8 mouse cellular contexts compared by ENCODE assay signal in genomic region chr10:120226871-120227661, GRCm38 (mm10). TPM values are rescaled to one million over a fixed set of nuclear protein-coding genes. Genes with fewer than 3 reads are reported as not detected.
DNase-seq lines count a peak whose midpoint lies in the region; ATAC-seq and TF ChIP-seq lines count a peak whose summit lies in the region.

TSS of gene Llph (plus strand) at chr10:120227070.

- DNase-seq in A20 (ENCODE audit: low read depth, low spot score): peak; percentile 87
- DNase-seq in embryonic facial prominence, embryonic 14.5 days (ENCODE audit: low spot score): peak; percentile 93
- peak; percentile 83 for DNase-seq in heart, adult 8-10 months (ENCODE audit: low spot score)
- DNase-seq in kidney, adult 9 months: peak; percentile 88
- peak; percentile 91 for DNase-seq in midbrain, postnatal 0 days (ENCODE audit: low spot score)
- DNase-seq in spleen, postnatal 10 days (ENCODE audit: low spot score in 2 of 2): peak; percentile 67 to 91

- H3K4me3 ChIP-seq in bone marrow, adult 2 months (replicated peaks; ENCODE audit: control insufficient read depth, low read depth, low read length): peak within 1 kb of the TSS; percentile 95
- H3K4me3 ChIP-seq in embryonic facial prominence, embryonic 14.5 days (ENCODE audit: low read depth, low read length): peak within 1 kb of the TSS; percentile 100
- H3K4me3 ChIP-seq in limb, embryonic 15.5 days: peak within 1 kb of the TSS; percentile 100
- H3K4me3 ChIP-seq in midbrain, postnatal 0 days (ENCODE audit: low read depth, low read length): peak within 1 kb of the TSS; percentile 93

- peaks cover 2% of the 10 kb centered on the region; the same call in 1 of the 2 replicates for H3K4me1 ChIP-seq in bone marrow, adult 2 months (ENCODE audit: control insufficient read depth, insufficient read depth, low read length)
- H3K4me1 ChIP-seq in embryonic facial prominence, embryonic 14.5 days (ENCODE audit: control insufficient read depth, insufficient read depth, low read length): 0 out of 2 replicates have a peak, but pooled peaks cover 7% of the 10 kb centered on the region
- H3K4me1 ChIP-seq in limb, embryonic 15.5 days: peaks cover 14% of the 10 kb centered on the region
- H3K4me1 ChIP-seq in midbrain, postnatal 0 days (ENCODE audit: insufficient read depth, low read length): no peaks in the 10 kb centered on the region

- H3K9ac ChIP-seq in embryonic facial prominence, embryonic 14.5 days (ENCODE audit: low read depth, low read length): peak within 1 kb of the TSS; percentile 82
- peak within 1 kb of the TSS; percentile 79 for H3K9ac ChIP-seq in limb, embryonic 15.5 days
- peak within 1 kb of the TSS; percentile 70 for H3K9ac ChIP-seq in midbrain, postnatal 0 days (replicated peaks; ENCODE audit: low read length, poor library complexity, severe bottlenecking)

- ATAC-seq in embryonic facial prominence, embryonic 14.5 days (ENCODE audit: low read depth): peak; percentile 95
- peak; percentile 82 for ATAC-seq in limb, embryonic 15.5 days (ENCODE audit: insufficient number of reproducible peaks, low FRiP score, low TSS enrichment, low read depth)
- ATAC-seq in midbrain, postnatal 0 days (ENCODE audit: low FRiP score): peak; percentile 95

- H3K27me3 ChIP-seq in embryonic facial prominence, embryonic 14.5 days (replicated peaks; ENCODE audit: control insufficient read depth, insufficient read depth, low read length): no peaks in the 10 kb centered on the region
- H3K27me3 ChIP-seq in limb, embryonic 15.5 days: no peaks in the 10 kb centered on the region
- no peaks in the 10 kb centered on the region for H3K27me3 ChIP-seq in midbrain, postnatal 0 days (ENCODE audit: insufficient read depth, low read length)

- under 1% methylated on average over 57 of the region's 57 CpGs for WGBS in bone marrow, adult 2 months
- under 1% methylated on average over 47 of the region's 57 CpGs for WGBS in embryonic facial prominence, embryonic 14.5 days
- WGBS in limb, embryonic 15.5 days: under 1% methylated on average over 57 of the region's 57 CpGs
- WGBS in midbrain, postnatal 0 days: under 1% methylated on average over 57 of the region's 57 CpGs

- peaks cover 27% of the 10 kb centered on the region for H3K36me3 ChIP-seq in embryonic facial prominence, embryonic 14.5 days (ENCODE audit: control insufficient read depth, insufficient read depth, low read length)
- H3K36me3 ChIP-seq in limb, embryonic 15.5 days: peaks cover 30% of the 10 kb centered on the region
- H3K36me3 ChIP-seq in midbrain, postnatal 0 days (ENCODE audit: insufficient read depth, low read length): peaks cover 10% of the 10 kb centered on the region; the same call in 1 of the 2 replicates

- H3K27ac ChIP-seq in bone marrow, adult 2 months (ENCODE audit: control insufficient read depth, insufficient read depth, low read depth, low read length, poor library complexity): peak within 1 kb of the TSS; percentile 55
- H3K27ac ChIP-seq in embryonic facial prominence, embryonic 14.5 days (replicated peaks; ENCODE audit: low read depth, low read length): 0 out of 2 replicates have a peak within 1 kb of the TSS, but pooled peaks have one; percentile 44
- H3K27ac ChIP-seq in limb, embryonic 15.5 days: peak within 1 kb of the TSS; percentile 73
- no peak within 1 kb of the TSS; the same call in 1 of the 2 replicates for H3K27ac ChIP-seq in midbrain, postnatal 0 days (ENCODE audit: low read depth, low read length)

- peak within 1 kb of the TSS; percentile 91 for H3K4me2 ChIP-seq in embryonic facial prominence, embryonic 14.5 days (ENCODE audit: low read depth, low read length)
- peak within 1 kb of the TSS; percentile 74 for H3K4me2 ChIP-seq in limb, embryonic 15.5 days
- H3K4me2 ChIP-seq in midbrain, postnatal 0 days (ENCODE audit: low read depth, low read length, poor library complexity, severe bottlenecking): peak within 1 kb of the TSS; percentile 93

- TF ChIP-seq CTCF in bone marrow, adult 2 months (IDR thresholded peaks at IDR 0.05; ENCODE audit: control insufficient read depth, insufficient read depth, low read length): no peak
- no peak for TF ChIP-seq CTCF in midbrain, postnatal 0 days (IDR thresholded peaks at IDR 0.05)

- peak; percentile 86; the same call in 1 of the 2 replicates for TF ChIP-seq POLR2A in bone marrow, adult 2 months (IDR thresholded peaks at IDR 0.05; ENCODE audit: borderline replicate concordance, control insufficient read depth, low read depth, low read length)

- H3K9me3 ChIP-seq in embryonic facial prominence, embryonic 14.5 days (ENCODE audit: control insufficient read depth, low read length): no peaks in the 10 kb centered on the region
- no peaks in the 10 kb centered on the region for H3K9me3 ChIP-seq in limb, embryonic 15.5 days
- no peaks in the 10 kb centered on the region for H3K9me3 ChIP-seq in midbrain, postnatal 0 days (ENCODE audit: low read length)

RNA-seq across cellular contexts. Expression of gene Llph, which starts in this region (rescaled TPM):
- 15.0 and 45.4 TPM in 2 replicates for polyA plus RNA-seq in bone marrow, adult 2 months (2011; ENCODE audit: insufficient read depth, insufficient read length, low replicate concordance, missing spikeins)
- polyA plus RNA-seq in embryonic facial prominence, embryonic 14.5 days (2014; fragmentation: Nextera tagmentation; extraction: Ambion mirVana): 43.6 and 44.4 TPM in 2 replicates
- 10 to 100 TPM in 1 of 4 experiments, 1 to 10 TPM in 3; 8.6 to 12.7 (median 9.3) TPM for total RNA-seq in heart, adult 8-10 months (2022)
- polyA plus RNA-seq in limb, embryonic 15.5 days (2015; fragmentation: Nextera tagmentation; extraction: Ambion mirVana): 49.2 and 51.3 TPM in 2 replicates
- 4.0 and 6.2 TPM in 2 replicates for total RNA-seq in midbrain, postnatal 0 days (2014; rRNA removed)
- 34.1 and 40.1 TPM in 2 replicates for polyA plus RNA-seq in midbrain, postnatal 0 days (2015; fragmentation: Nextera tagmentation; extraction: Ambion mirVana)
